21 mouse cellular contexts compared by ENCODE assay signal in the genomic region with DNA sequence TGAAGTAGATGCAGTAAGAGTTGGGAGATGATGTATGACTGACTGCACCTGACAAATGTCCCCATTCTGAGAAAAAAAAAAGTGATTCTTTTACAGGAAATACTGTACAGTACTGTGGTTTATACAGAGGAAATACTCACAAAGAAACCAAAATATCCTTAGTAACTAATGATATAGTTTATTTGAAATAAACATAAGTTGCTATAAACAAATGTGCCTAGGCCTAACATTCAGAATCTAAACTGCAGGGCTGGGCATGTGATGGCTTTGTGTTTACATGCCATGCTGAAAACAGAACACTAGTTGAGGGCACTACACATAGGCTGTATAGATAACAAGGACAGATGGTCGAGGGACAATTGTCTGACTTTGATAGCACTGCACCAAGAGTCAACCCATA.
DNase-seq lines count a peak whose midpoint lies in the region; ATAC-seq lines count a peak whose summit lies in the region.
"Had no signal": no experiment of that assay in that cellular context is flagged by ENCODE, and none has a peak within 500 bp of the region (broad histone marks: within the 10 kb centered on the region; RNA-seq: fewer than 3 reads in every experiment).

No protein-coding gene starts in this region.

- H3K4me1 ChIP-seq in forebrain, embryonic 10.5 days, result no peaks in the 10 kb centered on the region
- H3K4me1 ChIP-seq: embryonic facial prominence, embryonic 15.5 days; forebrain, embryonic 15.5 days had no signal

- H3K27ac ChIP-seq in forebrain, embryonic 10.5 days, result no peak overlapping the region
- H3K27ac ChIP-seq: embryonic facial prominence, embryonic 15.5 days; forebrain, embryonic 15.5 days; heart, embryonic 15.5 days; hindbrain, embryonic 10.5 days; hindbrain, embryonic 14.5 days had no signal

- no peaks in the 10 kb centered on the region for H3K27me3 ChIP-seq in forebrain, embryonic 10.5 days (ENCODE audit: poor library complexity, severe bottlenecking)
- H3K27me3 ChIP-seq: embryonic facial prominence, embryonic 15.5 days; forebrain, embryonic 15.5 days; heart, embryonic 15.5 days had no signal

- 87% methylated on average over 1 of the region's 1 CpGs for WGBS in forebrain, embryonic 10.5 days

- no peaks in the 10 kb centered on the region for H3K36me3 ChIP-seq in forebrain, embryonic 10.5 days (replicated peaks)
- H3K36me3 ChIP-seq: embryonic facial prominence, embryonic 15.5 days; forebrain, embryonic 15.5 days; heart, embryonic 15.5 days; hindbrain, embryonic 10.5 days had no signal

- DNase-seq in CD4-positive helper T cell, adult 2 months (ENCODE audit: low read depth, low spot score), result peak; percentile 33
- no peak for DNase-seq in forebrain, embryonic 10.5 days (ENCODE audit: extremely low spot score, low spot score)
- no peak for DNase-seq in spleen, postnatal 36 days (ENCODE audit: low spot score in 2 of 2)
- DNase-seq: adrenal gland, adult 2 months; adrenal gland, postnatal 25 days; cerebellum, adult 2 months; cerebellum, postnatal 10 days; embryo, embryonic 11 days; gastrocnemius, postnatal 10 days; heart, adult 18-20 months; heart, postnatal 14 days had no signal

- no peak overlapping the region for H3K4me3 ChIP-seq in forebrain, embryonic 10.5 days
- H3K4me3 ChIP-seq: embryonic facial prominence, embryonic 15.5 days; erythroblast, embryonic 14.5 days; forebrain, embryonic 15.5 days; heart, embryonic 15.5 days; hindbrain, embryonic 10.5 days had no signal

- peak; percentile 80 for ATAC-seq in CD4-positive, CD25-positive, alpha-beta regulatory T cell, adult 4 months
- ATAC-seq in inflammation-experienced regulatory T-cells, adult 6 months, result peak; percentile 81
- ATAC-seq in megakaryocyte progenitor cell, adult 5-6 weeks (replicated peaks; ENCODE audit: poor library complexity), result 0 out of 2 replicates have a peak, but pooled peaks have one; percentile 17
- no peak for ATAC-seq in cerebellum, adult (ENCODE audit: insufficient number of reproducible peaks, low FRiP score, low TSS enrichment)
- ATAC-seq: forebrain, embryonic 15.5 days had no signal

- H3K9me3 ChIP-seq in forebrain, embryonic 10.5 days, result no peaks in the 10 kb centered on the region
- H3K9me3 ChIP-seq: embryonic facial prominence, embryonic 15.5 days; heart, embryonic 15.5 days; hindbrain, embryonic 10.5 days had no signal
